Mouse (Mus musculus): ENCODE measurements around the gene Btbd9.

The Btbd9 gene

DNA sequence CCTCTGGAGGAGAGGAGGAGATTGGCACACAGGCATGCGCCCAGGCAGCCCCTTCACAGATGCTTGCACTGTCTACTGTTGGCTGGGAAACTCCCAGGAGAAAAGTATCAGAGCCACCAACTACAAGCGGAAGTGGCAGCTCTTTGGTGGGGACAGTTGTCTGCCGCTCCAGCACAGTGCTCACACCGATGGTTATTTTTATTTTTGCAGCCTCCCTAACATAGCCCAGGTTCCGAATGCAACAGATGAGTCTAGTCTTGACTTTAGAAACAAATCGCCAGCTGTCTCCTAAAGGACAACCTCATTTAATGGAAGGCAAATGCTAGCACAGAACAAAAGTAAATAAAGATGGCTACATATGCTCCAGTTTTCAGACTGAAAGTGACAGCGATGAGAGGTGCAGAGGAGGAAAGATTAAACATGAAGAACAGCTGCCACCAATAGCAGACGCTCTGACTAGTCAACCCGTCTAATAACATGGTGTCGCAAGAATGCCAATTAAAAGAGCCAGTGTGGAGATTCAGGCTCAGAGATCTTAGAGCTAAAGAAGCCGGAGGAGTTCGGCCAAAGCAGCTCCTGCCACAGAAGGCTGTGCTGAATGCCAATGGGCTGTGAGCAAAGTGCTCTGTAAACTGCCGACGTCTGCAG, 108.6 kb downstream of the Btbd9 start:
- ChIA-PET POLR2A (interaction anchor here in 1 of 4 experiments (0.7 kb wide), 1 partner anchor 879 kb away, joined by 4 read pairs; no protein-coding TSS in a partner anchor), CTCF (interaction anchor here in 1 of 4 experiments (0.6 to 1.6 kb wide), 2 partner anchors 265 to 351 kb away, joined by 3 to 4 read pairs; no protein-coding TSS in a partner anchor)

DNA sequence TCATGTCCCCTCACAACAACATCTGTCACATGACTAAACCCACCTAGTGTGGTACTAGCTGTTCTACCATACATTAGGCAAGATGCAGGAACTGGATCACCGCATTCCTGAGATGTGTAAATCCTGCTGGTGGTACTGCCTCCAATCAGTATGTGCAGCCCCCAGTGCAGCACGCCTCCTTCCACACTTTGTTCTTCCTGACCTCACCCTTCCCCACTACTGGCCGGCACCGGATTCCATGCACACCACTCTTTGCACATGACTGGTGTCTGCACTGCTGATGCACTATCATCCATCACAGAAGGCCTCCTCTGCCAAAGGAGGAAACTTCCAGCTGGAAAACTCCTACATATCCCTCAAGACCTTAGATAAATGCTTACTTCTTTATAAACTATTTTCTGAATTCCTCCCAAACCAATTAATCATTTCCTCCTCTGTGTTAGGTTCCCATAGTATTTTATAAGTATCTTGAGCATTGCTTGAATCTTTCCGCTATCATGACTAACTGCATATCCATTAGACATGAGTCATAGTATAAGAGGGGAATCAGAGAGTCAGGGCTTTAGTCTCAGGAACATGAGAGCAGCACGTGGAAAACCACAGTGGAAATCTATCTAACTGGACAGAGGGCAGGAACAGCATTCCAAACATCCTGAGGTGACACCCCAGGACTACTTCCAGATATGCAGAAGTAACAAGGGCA, 111.1 kb downstream of the Btbd9 start:
- CTCF ChIA-PET, result interaction anchor here in 2 of 4 experiments (0.6 to 2.5 kb wide), 4 partner anchors 10 to 354 kb away, joined by 3 to 6 read pairs (median 3); no protein-coding TSS in a partner anchor
- POLR2A ChIA-PET, result interaction anchor here in 3 of 4 experiments (0.6 to 1.6 kb wide), 8 partner anchors 9 to 1354 kb away, joined by 3 to 5 read pairs (median 4); no protein-coding TSS in a partner anchor

DNA sequence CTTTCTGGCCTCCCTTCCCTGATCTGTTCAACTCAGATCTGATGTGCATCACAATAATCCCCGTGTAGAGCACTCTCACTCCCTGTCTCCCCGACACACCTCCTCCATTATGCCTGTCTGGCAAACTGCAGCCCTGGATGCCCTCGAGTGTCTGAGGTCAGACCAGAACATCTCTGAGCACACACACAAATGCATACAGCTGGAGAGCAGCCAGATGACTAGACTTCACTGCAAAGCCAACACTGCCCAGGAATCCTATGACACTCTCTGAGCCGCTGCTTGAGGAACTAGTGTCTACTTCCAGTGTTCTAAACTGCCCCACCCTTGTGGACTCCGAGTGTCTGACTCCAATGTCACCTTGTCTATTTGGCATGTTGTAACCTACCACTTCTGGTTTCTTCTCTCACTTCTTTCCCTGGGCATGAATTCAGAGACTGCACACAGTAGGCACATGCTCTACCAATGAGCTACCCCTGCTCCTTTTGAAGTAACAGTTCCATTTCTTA, 112.0 kb downstream of the Btbd9 start:
- POLR2A ChIA-PET, result interaction anchor here in 2 of 4 experiments (1.1 to 1.5 kb wide), 5 partner anchors 8 to 171 kb away, joined by 3 to 5 read pairs (median 4); no protein-coding TSS in a partner anchor
- CTCF ChIA-PET, result interaction anchor here in 1 of 4 experiments (1.0 to 2.5 kb wide), 2 partner anchors 9 to 355 kb away, joined by 3 to 6 read pairs; no protein-coding TSS in a partner anchor

DNA sequence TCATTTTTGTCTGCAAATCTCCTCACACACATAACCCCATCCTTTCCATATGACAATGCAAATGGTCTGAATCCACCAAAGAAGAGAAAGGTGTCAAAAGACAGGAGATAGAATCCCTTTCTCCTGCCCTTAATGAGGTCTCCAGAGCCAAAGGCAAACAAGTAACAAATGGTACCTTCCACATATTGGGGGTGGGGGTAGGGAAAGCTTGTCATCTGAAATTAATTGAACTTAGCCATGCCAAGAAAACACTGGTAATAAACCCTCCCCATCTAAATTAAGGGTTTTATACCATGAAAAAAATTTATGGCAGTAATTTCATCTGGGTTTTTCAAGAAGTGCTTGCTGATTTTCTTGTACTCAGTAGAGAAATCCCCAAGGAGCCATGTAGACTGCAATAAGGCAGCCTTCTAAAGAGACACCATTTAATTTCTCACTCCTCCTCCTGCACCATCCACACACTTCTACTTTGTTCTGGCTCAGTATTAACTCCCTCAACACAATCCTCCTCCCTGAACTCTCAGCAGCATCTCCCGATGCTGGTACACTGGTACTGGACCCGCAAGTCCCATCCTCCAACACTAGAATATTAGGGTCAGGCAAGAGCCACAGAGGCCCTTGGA, 115.5 kb downstream of the Btbd9 start:
- POLR2A ChIA-PET, result interaction anchor here in 1 of 4 experiments (0.6 to 1.7 kb wide), 4 partner anchors 13 to 154 kb away, joined by 3 to 5 read pairs (median 4); no protein-coding TSS in a partner anchor

DNA sequence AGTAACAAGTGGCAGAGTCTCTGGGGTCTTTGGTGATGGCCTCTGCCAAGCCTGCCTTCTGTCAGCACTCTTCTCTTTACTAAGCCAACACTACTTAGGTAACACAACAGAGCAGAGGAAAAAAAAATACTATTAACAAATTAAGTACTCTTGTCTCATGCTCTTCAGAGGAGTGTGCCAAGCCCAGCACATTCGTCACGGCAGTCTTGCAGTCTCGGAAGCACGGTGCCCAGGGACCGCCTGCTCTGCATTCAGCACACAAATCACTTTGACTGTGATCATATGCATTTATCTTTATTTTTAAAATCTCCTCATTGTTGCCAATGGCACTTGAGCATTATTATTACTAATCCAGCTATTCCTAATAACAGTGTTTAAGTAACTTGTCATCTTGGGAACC, 116.6 kb downstream of the Btbd9 start:
- ChIA-PET CTCF (no interaction called here), POLR2A (interaction anchor here in 2 of 4 experiments (0.7 to 1.7 kb wide), 2 partner anchors 20 to 227 kb away, joined by 4 read pairs; no protein-coding TSS in a partner anchor)

More for the DNA sequence above, 115.5 kb downstream of the Btbd9 start:
- CTCF ChIA-PET, result no interaction called here

DNA sequence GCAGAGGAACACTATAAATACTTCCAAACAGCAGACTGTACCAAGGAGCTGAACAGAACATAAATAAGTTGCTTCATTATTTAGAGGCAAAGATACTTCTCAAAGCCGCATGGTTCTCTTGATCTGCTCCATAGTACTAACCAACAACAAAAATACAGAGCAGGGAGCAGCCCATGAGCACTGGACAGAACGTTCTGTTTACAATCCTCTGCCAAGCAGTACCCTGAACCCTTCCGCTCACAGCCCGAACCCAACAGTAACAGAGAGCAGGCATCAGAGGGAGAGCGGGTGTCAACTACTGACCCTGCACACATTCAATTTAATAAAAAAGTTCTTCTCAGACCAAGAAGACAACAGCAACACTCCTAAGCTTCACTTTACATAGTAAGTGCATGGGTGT, 117.4 kb downstream of the Btbd9 start:
- ChIA-PET CTCF (no interaction called here), POLR2A (interaction anchor here in 1 of 4 experiments (1.4 kb wide), 1 partner anchor 224 kb away, joined by 3 read pairs; no protein-coding TSS in a partner anchor)

DNA sequence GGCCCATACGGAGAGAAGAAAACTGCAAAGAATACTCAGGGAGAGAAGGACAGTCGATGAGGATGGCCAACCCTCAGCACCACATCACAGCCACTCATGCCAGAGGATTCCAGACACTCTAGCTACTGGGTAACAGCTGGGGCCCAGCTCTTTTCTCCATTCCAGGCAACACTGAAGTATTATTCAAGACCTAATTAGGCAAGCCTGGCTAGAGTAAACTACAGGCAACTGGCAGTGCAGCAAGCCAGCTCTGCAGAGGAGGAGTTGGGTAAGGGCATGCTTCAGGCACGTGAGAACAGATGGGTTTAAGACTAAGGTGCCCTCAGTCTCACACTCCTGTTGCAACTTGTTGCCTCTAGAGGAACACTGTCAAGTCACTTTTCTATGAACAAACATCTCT, 118.0 kb downstream of the Btbd9 start:
- POLR2A ChIA-PET, result interaction anchor here in 2 of 4 experiments (0.5 to 1.4 kb wide), 3 partner anchors 35 to 334 kb away, joined by 3 read pairs; no protein-coding TSS in a partner anchor
- CTCF ChIA-PET, result interaction anchor here in 2 of 4 experiments (0.6 to 1.2 kb wide), 4 partner anchors 226 to 813 kb away, joined by 3 to 6 read pairs (median 3); no protein-coding TSS in a partner anchor

DNA sequence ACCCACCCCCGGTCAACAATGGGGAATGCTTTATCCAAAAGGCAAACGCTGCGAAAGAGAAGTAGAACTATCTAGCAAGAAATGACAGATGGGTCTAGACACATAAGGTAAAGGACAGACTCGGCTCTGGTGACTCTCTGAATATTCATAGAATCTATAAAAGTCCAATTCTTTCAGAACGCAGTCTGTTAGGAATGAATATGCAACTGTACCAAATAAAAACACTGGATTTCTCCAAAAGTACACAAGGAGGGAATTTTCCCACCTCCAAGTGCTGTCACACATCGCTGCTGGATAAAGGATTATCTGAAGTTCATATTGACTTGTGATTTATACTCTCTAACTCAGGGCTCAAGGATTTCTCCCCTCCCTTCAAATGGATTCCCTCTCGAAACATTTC, 118.8 kb downstream of the Btbd9 start:
- CTCF ChIA-PET, result interaction anchor here in 1 of 4 experiments (1.1 to 1.2 kb wide), 2 partner anchors 225 to 362 kb away, joined by 3 to 6 read pairs; no protein-coding TSS in a partner anchor
- POLR2A ChIA-PET, result no interaction called here

DNA sequence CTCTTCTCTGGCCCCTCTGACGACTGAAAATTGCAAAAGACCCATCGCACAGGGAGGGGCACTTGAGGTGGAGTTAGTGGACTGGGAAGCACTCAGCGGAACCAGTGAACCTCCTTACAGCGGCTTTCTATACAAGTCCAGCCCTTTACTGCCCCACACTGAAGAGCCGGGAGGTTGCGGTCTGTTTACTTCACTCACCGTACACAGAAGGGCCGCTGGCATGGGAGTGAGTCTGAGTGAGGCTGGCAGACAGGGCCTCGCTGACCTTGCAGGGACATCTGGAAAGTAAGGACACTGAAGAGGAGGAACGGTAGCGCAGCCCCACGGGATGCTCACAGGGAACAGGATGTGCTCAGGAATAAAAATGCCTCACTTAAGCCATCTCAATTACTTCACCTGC, 120.0 kb downstream of the Btbd9 start:
- ChIA-PET CTCF (interaction anchor here in 3 of 4 experiments (0.5 to 2.5 kb wide), 7 partner anchors 103 to 541 kb away, joined by 3 to 9 read pairs (median 3); no protein-coding TSS in a partner anchor), POLR2A (interaction anchor here in 2 of 4 experiments (1.1 to 1.5 kb wide), 3 partner anchors 9 to 14 kb away, joined by 3 to 4 read pairs (median 4); no protein-coding TSS in a partner anchor)

DNA sequence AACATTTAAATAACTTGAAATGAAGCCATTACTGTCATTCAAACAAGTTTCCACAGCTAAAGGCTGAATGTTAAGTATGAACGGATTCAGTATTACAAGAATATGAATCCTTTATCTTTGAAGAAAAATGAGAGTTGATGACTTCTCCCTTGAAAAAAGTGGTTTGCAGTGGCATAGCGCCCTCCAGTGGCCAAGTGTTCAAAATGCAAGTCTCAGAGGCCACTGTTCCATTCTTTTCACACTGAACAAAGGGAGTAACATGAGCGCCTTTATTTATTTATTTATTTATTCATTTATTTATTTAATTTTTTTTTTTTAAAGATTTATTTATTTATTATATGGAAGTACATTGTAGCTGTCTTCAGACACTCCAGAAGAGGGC, 121.4 kb downstream of the Btbd9 start:
- ChIA-PET POLR2A (interaction anchor here in 2 of 4 experiments (1.1 to 2.1 kb wide), 3 partner anchors 10 to 194 kb away, joined by 4 to 5 read pairs (median 5); no protein-coding TSS in a partner anchor), CTCF (interaction anchor here in 3 of 4 experiments (0.6 to 2.5 kb wide), 14 partner anchors 10 to 429 kb away, joined by 3 to 9 read pairs (median 3); no protein-coding TSS in a partner anchor)

DNA sequence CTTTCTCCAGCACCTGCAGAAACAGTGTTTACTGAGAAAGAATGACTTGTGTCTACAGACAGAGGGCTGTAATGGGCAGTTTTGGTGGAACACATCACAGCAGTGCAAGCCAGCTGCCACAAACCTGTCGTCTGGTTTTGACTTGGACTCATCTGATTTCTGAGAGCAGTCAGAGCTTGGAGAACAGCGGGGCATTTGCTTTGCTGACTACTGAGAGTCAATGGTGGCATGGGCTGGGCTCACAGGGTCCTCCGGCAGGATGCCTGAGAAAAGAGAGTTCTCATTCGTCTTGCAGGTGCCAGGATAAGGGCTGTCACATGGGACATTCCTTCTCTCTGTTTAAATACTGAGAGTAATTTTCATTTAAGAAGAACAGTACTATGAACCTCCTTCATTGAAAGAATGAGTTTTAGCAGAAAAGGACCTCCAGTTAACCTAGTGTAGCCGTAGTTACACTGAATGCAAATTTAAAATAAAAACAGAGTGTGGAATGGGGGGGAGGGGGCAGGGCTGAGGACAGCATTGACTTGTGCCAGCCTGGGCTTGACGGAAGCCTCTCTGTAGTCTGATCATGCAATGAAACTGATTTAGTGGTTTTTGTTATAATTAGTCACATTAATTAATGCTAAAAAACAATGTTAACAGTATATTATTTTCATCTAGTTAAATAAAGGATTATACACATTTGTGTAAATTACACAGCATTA, 122.0 kb downstream of the Btbd9 start:
- CTCF ChIA-PET, result interaction anchor here in 3 of 4 experiments (0.6 to 2.5 kb wide), 11 partner anchors 15 to 438 kb away, joined by 3 to 12 read pairs (median 3); no protein-coding TSS in a partner anchor
- POLR2A ChIA-PET, result interaction anchor here in 1 of 4 experiments (1.7 to 2.1 kb wide), 2 partner anchors 9 to 194 kb away, joined by 4 to 5 read pairs; no protein-coding TSS in a partner anchor

DNA sequence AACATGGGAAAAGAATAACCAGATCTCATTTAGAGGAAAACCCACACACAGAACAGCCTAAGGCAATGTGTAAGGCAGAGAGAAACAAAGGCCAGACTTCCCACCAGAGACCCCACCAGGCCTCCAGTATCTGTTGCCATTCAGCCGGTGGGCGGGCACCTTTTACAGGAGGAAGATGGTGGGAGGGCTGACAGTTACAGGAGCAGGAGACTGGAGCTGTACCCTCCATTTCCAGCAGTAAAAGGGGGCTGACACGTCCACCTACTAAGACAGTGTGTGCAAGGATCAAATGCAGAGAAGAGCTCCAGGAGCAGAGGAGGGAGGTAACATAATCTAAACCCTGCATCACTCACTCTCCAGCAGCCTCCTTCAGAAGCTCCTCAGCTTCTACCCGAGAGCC, 123.0 kb downstream of the Btbd9 start:
- ChIA-PET POLR2A (interaction anchor here in 1 of 4 experiments (1.0 to 2.1 kb wide), 3 partner anchors 8 to 195 kb away, joined by 3 to 5 read pairs (median 4); no protein-coding TSS in a partner anchor), CTCF (interaction anchor here in 3 of 4 experiments (0.6 to 2.1 kb wide), 11 partner anchors 72 to 768 kb away, joined by 3 to 12 read pairs (median 4); no protein-coding TSS in a partner anchor)

DNA sequence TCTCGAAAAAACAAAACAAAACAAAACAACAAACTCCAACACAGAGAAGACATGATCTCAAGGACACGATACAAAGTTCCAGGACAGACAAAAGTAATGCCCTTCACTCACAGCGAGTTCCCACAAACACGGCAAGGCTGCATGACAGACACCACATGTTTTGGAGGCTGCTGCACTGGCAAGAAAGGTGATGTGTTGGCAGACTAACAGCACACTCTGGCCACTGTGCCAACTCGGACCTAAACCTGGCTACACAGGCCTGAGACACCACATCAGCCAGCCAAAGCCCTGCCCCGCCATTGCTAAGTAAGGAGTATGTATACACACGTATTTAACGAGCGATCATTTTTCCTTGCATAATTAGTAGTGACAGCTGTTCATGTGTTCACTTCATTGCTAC, 123.9 kb downstream of the Btbd9 start:
- CTCF ChIA-PET, result interaction anchor here in 2 of 4 experiments (0.5 to 2.1 kb wide), 6 partner anchors 73 to 417 kb away, joined by 3 to 12 read pairs (median 4); no protein-coding TSS in a partner anchor
- POLR2A ChIA-PET, result interaction anchor here in 1 of 4 experiments (1.0 kb wide), 1 partner anchor 57 kb away, joined by 3 read pairs; no protein-coding TSS in a partner anchor

DNA sequence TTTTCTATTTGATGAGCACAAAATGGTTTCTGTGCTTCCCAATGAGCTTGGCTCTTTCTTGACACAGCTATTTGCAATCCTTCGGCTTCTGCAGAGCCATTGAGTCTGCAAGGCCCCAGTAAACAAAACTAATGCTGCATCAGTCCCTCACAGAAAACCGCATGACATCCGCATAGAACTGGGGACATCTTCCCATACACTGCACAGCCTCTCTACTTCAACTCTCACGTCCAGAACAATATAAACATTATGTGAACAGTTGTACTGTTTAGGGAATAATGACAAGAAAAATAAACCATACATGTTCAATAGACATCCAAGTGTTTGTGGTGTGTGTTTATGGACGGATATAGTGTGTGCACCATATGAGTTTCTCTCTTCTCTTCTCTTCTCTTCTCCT, 127.7 kb downstream of the Btbd9 start:
- POLR2A ChIA-PET, result interaction anchor here in 3 of 4 experiments (0.6 to 1.6 kb wide), 3 partner anchors 13 to 475 kb away, joined by 3 to 9 read pairs (median 5); no protein-coding TSS in a partner anchor
- CTCF ChIA-PET, result interaction anchor here in 1 of 4 experiments (0.6 to 1.7 kb wide), 2 partner anchors 475 to 859 kb away, joined by 3 to 4 read pairs; no protein-coding TSS in a partner anchor

DNA sequence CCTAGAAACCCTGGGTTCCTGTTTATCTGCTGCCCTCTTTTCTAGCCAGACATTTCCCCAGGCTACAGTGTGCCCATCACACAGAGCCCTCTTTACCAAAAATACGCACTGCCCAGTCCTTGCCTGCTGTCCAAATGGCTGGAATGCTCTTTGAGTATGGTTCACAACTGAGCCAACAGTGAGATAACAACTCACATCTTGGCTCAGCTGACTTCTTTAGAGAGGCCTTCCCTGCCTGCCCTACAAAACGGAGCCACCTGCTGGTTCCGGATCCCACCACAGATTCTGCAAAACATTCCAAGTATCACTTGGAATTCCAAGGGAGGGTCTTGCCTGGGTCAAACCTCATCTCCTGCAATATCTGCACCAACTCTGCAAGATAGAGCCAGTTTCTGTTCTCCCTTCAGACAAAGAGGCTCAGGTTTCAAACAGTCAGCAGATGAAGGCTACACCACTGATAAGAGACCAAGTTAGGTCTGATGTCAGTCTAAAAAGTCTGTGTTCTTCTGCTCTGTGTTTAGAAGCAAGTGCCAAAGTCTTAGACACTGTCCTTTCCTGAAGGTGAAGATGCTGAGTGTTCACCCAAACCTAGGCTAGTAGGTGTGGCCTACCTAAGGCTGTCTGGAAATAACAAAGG, 130.4 kb downstream of the Btbd9 start:
- ChIA-PET CTCF (interaction anchor here in 1 of 4 experiments (0.5 to 0.6 kb wide), 3 partner anchors 30 to 284 kb away, joined by 3 read pairs; no protein-coding TSS in a partner anchor), POLR2A (interaction anchor here in 2 of 4 experiments (0.6 to 2.9 kb wide), 5 partner anchors 8 to 403 kb away, joined by 3 to 9 read pairs (median 4); no protein-coding TSS in a partner anchor)

DNA sequence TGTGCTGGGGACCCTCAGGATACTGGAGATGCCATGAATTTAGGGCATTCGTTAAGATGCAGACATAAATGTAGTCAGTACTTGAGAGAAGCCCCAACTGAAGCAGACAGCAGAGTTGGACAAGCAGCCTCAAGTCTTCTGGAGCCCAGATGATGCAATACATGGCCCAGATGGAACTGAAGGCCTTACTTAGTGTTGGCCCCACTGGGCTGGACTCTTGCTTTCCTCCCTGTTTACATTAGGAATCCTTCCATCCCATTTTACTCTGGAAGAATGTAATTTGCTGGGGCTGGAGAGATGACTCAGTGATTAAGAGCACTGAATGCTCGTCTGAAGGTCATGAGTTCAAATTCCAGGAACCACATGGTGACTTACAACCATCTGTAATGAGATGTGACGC, 136.6 kb downstream of the Btbd9 start:
- CTCF ChIA-PET, result interaction anchor here in 1 of 4 experiments (0.5 kb wide), 1 partner anchor 660 kb away, joined by 3 read pairs; no protein-coding TSS in a partner anchor
- POLR2A ChIA-PET, result interaction anchor here in 1 of 4 experiments (0.7 to 1.4 kb wide), 6 partner anchors 11 to 438 kb away, joined by 3 to 5 read pairs (median 4); no protein-coding TSS in a partner anchor

Data from embryonic stem cell, embryonic (primary cell).